Comparison of ENCODE assay signal across 40 mouse cellular contexts in the genomic region with DNA sequence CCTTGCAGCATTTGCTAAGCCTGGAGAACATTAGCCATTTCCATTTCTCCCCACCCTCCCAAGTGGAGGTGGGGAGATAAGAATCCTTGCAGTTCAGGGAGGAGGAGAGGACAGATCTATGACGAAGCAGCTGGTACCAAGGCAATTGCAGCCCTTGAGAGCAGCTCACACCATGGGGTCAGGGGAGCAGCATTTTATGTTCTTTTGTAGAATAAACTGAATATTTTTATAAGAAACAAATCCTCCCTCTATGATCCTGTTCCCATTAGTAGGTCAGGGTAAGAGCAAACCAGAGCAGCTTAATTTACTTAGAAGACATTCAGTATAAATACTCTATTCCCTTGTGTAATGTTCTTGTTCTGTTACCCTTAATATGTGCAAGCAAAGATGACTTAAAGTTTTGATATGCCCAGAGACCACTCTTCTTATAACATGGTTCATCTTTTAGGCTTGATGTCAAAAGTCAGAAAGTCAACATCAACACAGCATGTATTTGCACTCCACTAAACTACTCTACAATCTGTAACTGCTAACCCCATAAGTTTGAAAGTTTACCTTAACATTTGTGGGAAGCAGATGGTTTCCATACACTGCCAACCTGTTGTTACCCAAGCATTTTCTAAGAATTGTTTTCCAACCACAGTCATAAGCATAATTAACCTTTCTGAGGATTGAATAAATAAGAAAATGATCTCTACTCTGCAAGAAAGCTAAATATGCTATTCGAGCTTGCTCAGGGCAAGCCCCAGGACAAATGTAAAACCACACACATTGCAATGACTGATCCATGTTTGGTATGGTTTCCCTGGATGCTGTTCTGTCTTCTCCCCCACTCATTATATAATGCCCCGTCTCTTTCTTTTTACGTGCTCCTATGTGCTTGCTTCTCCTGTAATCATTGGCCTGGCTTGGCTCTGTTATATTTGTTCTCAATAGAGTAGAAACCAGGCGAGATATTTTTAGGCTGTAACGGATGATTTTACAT. TPM values are rescaled to one million over a fixed set of nuclear protein-coding genes. Genes with fewer than 3 reads are reported as not detected.
A peak's percentile ranks its signal among the peaks of the same experiment; 100 is the strongest.
DNase-seq lines count a peak whose midpoint lies in the region; ATAC-seq and TF ChIP-seq lines count a peak whose summit lies in the region.
"Had no signal": no experiment of that assay in that cellular context is flagged by ENCODE, and none has a peak within 500 bp of the region (broad histone marks: within the 10 kb centered on the region; RNA-seq: fewer than 3 reads in every experiment).

No protein-coding gene starts in this region.

- H3K27ac ChIP-seq in intestine, embryonic 14.5 days (ENCODE audit: low read depth): no peak overlapping the region
- H3K27ac ChIP-seq in intestine, embryonic 15.5 days: no peak overlapping the region
- peak overlapping the region; percentile 60; the same call in 1 of the 2 replicates for H3K27ac ChIP-seq in lung, postnatal 0 days (ENCODE audit: low read length)
- H3K27ac ChIP-seq in forebrain, embryonic 11.5 days (ENCODE audit: low read depth, low read length): no peak overlapping the region
- H3K27ac ChIP-seq: embryonic facial prominence, embryonic 13.5 days; forebrain, embryonic 12.5 days; heart, embryonic 13.5 days; hindbrain, embryonic 10.5 days; kidney, postnatal 0 days; limb, embryonic 12.5 days; liver, embryonic 15.5 days; midbrain, embryonic 10.5 days; midbrain, embryonic 15.5 days had no signal

- no peak overlapping the region for H3K4me2 ChIP-seq in intestine, embryonic 14.5 days (ENCODE audit: low read length)
- no peak overlapping the region for H3K4me2 ChIP-seq in intestine, embryonic 15.5 days (replicated peaks)
- no peak overlapping the region for H3K4me2 ChIP-seq in lung, postnatal 0 days (replicated peaks; ENCODE audit: low read depth, low read length)
- H3K4me2 ChIP-seq in forebrain, embryonic 11.5 days (ENCODE audit: low read depth, low read length, severe bottlenecking): no peak overlapping the region
- H3K4me2 ChIP-seq: embryonic facial prominence, embryonic 13.5 days; forebrain, embryonic 12.5 days; heart, embryonic 13.5 days; limb, embryonic 12.5 days; liver, embryonic 15.5 days; midbrain, embryonic 15.5 days had no signal

- TF ChIP-seq CTCF in lung, postnatal 0 days (IDR thresholded peaks at IDR 0.05): no peak

- no peaks in the 10 kb centered on the region for H3K9me3 ChIP-seq in intestine, embryonic 14.5 days (ENCODE audit: control insufficient read depth, low read length)
- H3K9me3 ChIP-seq in intestine, embryonic 15.5 days: no peaks in the 10 kb centered on the region
- H3K9me3 ChIP-seq in lung, postnatal 0 days (ENCODE audit: low read length): no peaks in the 10 kb centered on the region
- no peaks in the 10 kb centered on the region for H3K9me3 ChIP-seq in forebrain, embryonic 11.5 days (ENCODE audit: control insufficient read depth, low read length)
- H3K9me3 ChIP-seq: embryonic facial prominence, embryonic 13.5 days; forebrain, embryonic 12.5 days; heart, embryonic 13.5 days; hindbrain, embryonic 10.5 days; limb, embryonic 12.5 days; liver, embryonic 15.5 days; midbrain, embryonic 10.5 days; midbrain, embryonic 15.5 days had no signal

- no peaks in the 10 kb centered on the region for H3K4me1 ChIP-seq in intestine, embryonic 14.5 days (replicated peaks; ENCODE audit: control insufficient read depth, insufficient read depth, low read length)
- H3K4me1 ChIP-seq in intestine, embryonic 15.5 days (replicated peaks): no peaks in the 10 kb centered on the region
- no peaks in the 10 kb centered on the region for H3K4me1 ChIP-seq in lung, postnatal 0 days (ENCODE audit: insufficient read depth, low read depth, low read length)
- H3K4me1 ChIP-seq in forebrain, embryonic 11.5 days (replicated peaks; ENCODE audit: control insufficient read depth, insufficient read depth, low read length): no peaks in the 10 kb centered on the region
- H3K4me1 ChIP-seq: forebrain, embryonic 12.5 days; heart, embryonic 13.5 days; hindbrain, embryonic 10.5 days; limb, embryonic 12.5 days; liver, embryonic 15.5 days; midbrain, embryonic 10.5 days; midbrain, embryonic 15.5 days had no signal

- no peaks in the 10 kb centered on the region for H3K36me3 ChIP-seq in intestine, embryonic 14.5 days (ENCODE audit: control insufficient read depth, insufficient read depth, low read length)
- H3K36me3 ChIP-seq in intestine, embryonic 15.5 days: no peaks in the 10 kb centered on the region
- H3K36me3 ChIP-seq in lung, postnatal 0 days (ENCODE audit: insufficient read depth, low read length): no peaks in the 10 kb centered on the region
- no peaks in the 10 kb centered on the region for H3K36me3 ChIP-seq in forebrain, embryonic 11.5 days (ENCODE audit: control insufficient read depth, insufficient read depth, low read length)
- H3K36me3 ChIP-seq: embryonic facial prominence, embryonic 13.5 days; forebrain, embryonic 12.5 days; G1E; heart, embryonic 13.5 days; hindbrain, embryonic 10.5 days; limb, embryonic 12.5 days; liver, embryonic 15.5 days; midbrain, embryonic 10.5 days; midbrain, embryonic 15.5 days had no signal

- H3K27me3 ChIP-seq in intestine, embryonic 14.5 days (replicated peaks; ENCODE audit: control insufficient read depth, insufficient read depth, low read length): no peaks in the 10 kb centered on the region
- H3K27me3 ChIP-seq in intestine, embryonic 15.5 days (replicated peaks): no peaks in the 10 kb centered on the region
- no peaks in the 10 kb centered on the region for H3K27me3 ChIP-seq in lung, postnatal 0 days (replicated peaks; ENCODE audit: insufficient read depth, low read length)
- H3K27me3 ChIP-seq in forebrain, embryonic 11.5 days (ENCODE audit: control insufficient read depth, insufficient read depth, low read length): no peaks in the 10 kb centered on the region
- H3K27me3 ChIP-seq: embryonic facial prominence, embryonic 13.5 days; forebrain, embryonic 12.5 days; heart, embryonic 13.5 days; limb, embryonic 12.5 days; liver, embryonic 15.5 days; midbrain, embryonic 15.5 days had no signal

- 44% methylated on average over 6 of the region's 6 CpGs for WGBS in intestine, embryonic 14.5 days
- WGBS in intestine, embryonic 15.5 days: 40% methylated on average over 6 of the region's 6 CpGs
- 45% methylated on average over 6 of the region's 6 CpGs for WGBS in lung, postnatal 0 days
- WGBS in forebrain, embryonic 11.5 days: 84% methylated on average over 6 of the region's 6 CpGs

- DNase-seq in intestine, embryonic 14.5 days (ENCODE audit: low spot score): no peak
- peak; percentile 82 for DNase-seq in lung, postnatal 0 days (ENCODE audit: low spot score)
- DNase-seq in lung, postnatal 4 days: peak; percentile 24 to 62
- DNase-seq in layer of hippocampus, adult 8-10 months (ENCODE audit: low spot score in 2 of 2): no peak
- no peak for DNase-seq in forebrain, embryonic 11.5 days (ENCODE audit: low spot score)
- no peak for DNase-seq in layer of hippocampus, adult 18-20 months (ENCODE audit: low spot score in 2 of 2)
- DNase-seq: adrenal gland, adult 8-10 months; cerebellum, adult 2 months; cerebellum, postnatal 36 days; gastrocnemius, postnatal 10 days; heart, postnatal 10 days; kidney, adult 8-10 months; kidney, postnatal 4 days; layer of hippocampus, adult 9-11 months; right cerebral cortex, adult 18-20 months; spleen, adult 18-20 months; thymus, adult 18-20 months; thymus, postnatal 36 days had no signal

- ATAC-seq in intestine, embryonic 14.5 days (replicated peaks; ENCODE audit: low FRiP score, low TSS enrichment, low read depth): 0 out of 2 replicates have a peak, but pooled peaks have one; percentile 43
- ATAC-seq in intestine, embryonic 15.5 days: no peak
- ATAC-seq in lung, postnatal 0 days: peak; percentile 91
- no peak for ATAC-seq in forebrain, embryonic 11.5 days (replicated peaks; ENCODE audit: low FRiP score)
- ATAC-seq: hindbrain, embryonic 16.5 days; intestine, embryonic 16.5 days; midbrain, embryonic 15.5 days had no signal

- TF ChIP-seq EP300 in lung, postnatal 0 days (IDR thresholded peaks at IDR 0.05): peak; percentile 80

- no peak overlapping the region for H3K9ac ChIP-seq in intestine, embryonic 14.5 days (ENCODE audit: low read length)
- H3K9ac ChIP-seq in intestine, embryonic 15.5 days: no peak overlapping the region
- no peak overlapping the region for H3K9ac ChIP-seq in lung, postnatal 0 days (replicated peaks; ENCODE audit: low read depth)
- no peak overlapping the region for H3K9ac ChIP-seq in forebrain, embryonic 11.5 days (ENCODE audit: low read length)
- H3K9ac ChIP-seq: embryonic facial prominence, embryonic 13.5 days; forebrain, embryonic 12.5 days; heart, embryonic 13.5 days; limb, embryonic 12.5 days; liver, embryonic 15.5 days; midbrain, embryonic 15.5 days had no signal

- no peak overlapping the region for H3K4me3 ChIP-seq in intestine, embryonic 14.5 days (ENCODE audit: low read depth, low read length)
- H3K4me3 ChIP-seq in intestine, embryonic 15.5 days (replicated peaks): no peak overlapping the region
- H3K4me3 ChIP-seq in lung, postnatal 0 days (ENCODE audit: low read depth, low read length): no peak overlapping the region
- H3K4me3 ChIP-seq in forebrain, embryonic 11.5 days (ENCODE audit: low read depth, low read length): no peak overlapping the region
- H3K4me3 ChIP-seq: embryonic facial prominence, embryonic 13.5 days; erythroblast, embryonic 14.5 days; forebrain, embryonic 12.5 days; heart, embryonic 13.5 days; hindbrain, embryonic 10.5 days; limb, embryonic 12.5 days; liver, embryonic 15.5 days; midbrain, embryonic 10.5 days; midbrain, embryonic 15.5 days had no signal

RNA-seq across cellular contexts. Expression of gene Gm12695, which starts 22.1 kb away (rescaled TPM):
- polyA plus RNA-seq in intestine, embryonic 14.5 days (2014; fragmentation: Nextera tagmentation; extraction: Ambion mirVana): not detected in 2 replicates
- not detected in 2 replicates for polyA plus RNA-seq in intestine, embryonic 15.5 days (2015; fragmentation: Nextera tagmentation; extraction: Ambion mirVana)
- polyA plus RNA-seq in lung, postnatal 0 days (2015; fragmentation: Nextera tagmentation; extraction: Ambion mirVana): 1.5 and 2.6 TPM in 2 replicates
- under 1 TPM in 1 of 4 experiments, not detected in 3; 0.38 TPM for total RNA-seq in layer of hippocampus, adult 8-10 months (2022)
- polyA plus RNA-seq in forebrain, embryonic 11.5 days (2014; fragmentation: Nextera tagmentation; extraction: Ambion mirVana): not detected in 2 replicates
- total RNA-seq in layer of hippocampus, adult 18-20 months (2021): under 1 TPM in 1 of 2 experiments, not detected in 1; 0.23 TPM
- total RNA-seq: adrenal gland, adult 8-10 months; adrenal gland, postnatal 4 days; G1E; gastrocnemius, postnatal 10 days; heart, adult 8-10 months; heart, postnatal 10 days; left cerebral cortex, postnatal 25 days; liver, adult 2 months; megakaryocyte progenitor cell, adult 5-6 weeks; neutrophil, adult 5-6 weeks had no signal
- polyA plus RNA-seq: cerebellum, adult 2 months; embryonic facial prominence, embryonic 13.5 days; erythroblast, embryonic 14.5 days; G1E; gonadal fat pad, adult 2 months; heart, embryonic 13.5 days; hindbrain, embryonic 10.5 days; hindbrain, embryonic 16.5 days; intestine, embryonic 16.5 days; kidney, postnatal 0 days; limb, embryonic 12.5 days; liver, adult 2 months; liver, embryonic 15.5 days; midbrain, embryonic 10.5 days; midbrain, embryonic 15.5 days; neural tube, embryonic 11.5 days had no signal

Comparison
In these comparisons a context has a peak if more than half of its experiments do, and no peak if none do; other contexts are left out.
1. ATAC-seq: peak in intestine, embryonic 14.5 days (single experiment) and lung, postnatal 0 days (single experiment); none in intestine, embryonic 15.5 days (single experiment) and forebrain, embryonic 11.5 days (single experiment).
2. DNase-seq: peak in lung, postnatal 0 days (single experiment) and lung, postnatal 4 days (2 of 2); none in intestine, embryonic 14.5 days (single experiment), layer of hippocampus, adult 8-10 months (0 of 2), forebrain, embryonic 11.5 days (single experiment) and layer of hippocampus, adult 18-20 months (0 of 2).